Mouse (Mus musculus) cerebellum, adult 11-12 months (tissue): ENCODE measurements around the gene Nrbf2.

Experiments used
- DNase-seq: peaks from one replicate; pipeline ENCODE4 v3.0.0; 2022

The Nrbf2 gene

DNA sequence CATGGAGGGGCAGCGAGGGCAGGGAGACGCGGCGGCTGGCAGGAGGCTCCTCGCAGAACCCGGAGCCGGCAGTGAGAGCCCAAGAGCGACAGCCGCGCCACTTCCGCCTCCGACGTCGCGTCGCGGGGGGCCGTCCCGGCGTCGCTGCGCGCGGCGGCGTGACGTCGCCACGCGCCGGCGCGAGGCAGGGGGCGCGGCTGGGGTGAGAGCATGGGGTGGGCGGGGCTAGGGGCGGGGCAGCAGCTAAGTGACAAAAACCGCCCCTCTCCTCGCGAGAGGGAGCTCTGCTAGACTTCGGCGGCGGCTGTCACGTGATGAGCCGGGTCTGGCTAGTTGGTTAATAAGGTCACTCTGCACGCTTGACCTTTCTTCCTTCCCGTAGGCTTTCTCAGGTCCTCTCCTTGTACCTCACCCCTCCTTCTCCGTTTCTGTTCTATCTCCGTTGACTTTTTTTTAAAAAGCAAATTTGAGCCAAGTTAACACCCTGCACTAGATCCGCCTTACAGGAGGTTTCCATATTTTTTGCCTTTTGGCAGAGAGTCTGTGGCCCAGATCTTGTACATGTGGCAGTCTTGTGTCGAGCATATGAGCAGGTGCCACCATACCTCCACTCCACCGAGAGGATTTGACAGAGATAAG lies at the start of gene Nrbf2:
Gene Nrbf2, minus strand, starts transcription at position 130 of the 639 bp plus-strand sequence.
- DNase-seq, result peak; percentile 87

DNA sequence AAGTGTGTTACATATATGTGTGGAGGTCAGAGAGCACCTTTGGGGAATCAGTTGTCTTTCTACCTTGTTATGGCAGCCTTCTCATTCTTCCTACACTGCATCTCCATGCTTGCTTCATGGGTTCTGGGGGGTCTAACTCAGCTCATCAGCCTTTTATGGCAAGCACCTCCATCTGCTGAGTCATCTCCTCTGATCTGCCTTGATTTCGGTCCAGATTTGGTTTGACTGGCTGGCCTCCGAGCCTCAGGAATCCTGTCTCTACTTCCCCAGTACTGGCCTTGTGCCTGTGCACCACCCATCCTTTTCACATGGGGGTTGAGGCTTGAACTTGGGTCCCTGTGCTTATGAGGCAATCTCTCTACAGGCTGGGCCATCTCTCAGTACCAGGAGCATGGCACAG lies 45.5 kb upstream of the Nrbf2 start:
- DNase-seq, result no peak

DNA sequence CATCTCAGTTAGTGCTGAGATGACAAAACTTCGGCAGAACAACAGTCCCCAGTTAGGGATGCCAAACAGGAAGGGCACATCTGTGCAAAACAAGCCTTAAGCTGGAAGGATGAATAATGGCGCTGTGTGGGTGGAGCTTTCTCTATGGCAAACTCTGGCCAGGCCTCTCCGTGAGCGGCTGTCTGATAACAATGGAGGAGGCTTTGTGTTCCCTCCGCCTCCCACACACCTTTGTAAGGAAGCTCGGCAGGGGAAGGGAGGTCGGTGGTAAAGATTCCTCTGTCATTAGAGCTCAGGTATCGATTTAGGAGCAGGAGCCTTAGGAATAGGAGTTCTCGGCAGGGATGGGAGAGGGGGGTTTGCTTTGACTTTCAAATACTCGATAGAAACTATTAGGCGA lies 44.6 kb upstream of the Nrbf2 start:
- no peak for DNase-seq

DNA sequence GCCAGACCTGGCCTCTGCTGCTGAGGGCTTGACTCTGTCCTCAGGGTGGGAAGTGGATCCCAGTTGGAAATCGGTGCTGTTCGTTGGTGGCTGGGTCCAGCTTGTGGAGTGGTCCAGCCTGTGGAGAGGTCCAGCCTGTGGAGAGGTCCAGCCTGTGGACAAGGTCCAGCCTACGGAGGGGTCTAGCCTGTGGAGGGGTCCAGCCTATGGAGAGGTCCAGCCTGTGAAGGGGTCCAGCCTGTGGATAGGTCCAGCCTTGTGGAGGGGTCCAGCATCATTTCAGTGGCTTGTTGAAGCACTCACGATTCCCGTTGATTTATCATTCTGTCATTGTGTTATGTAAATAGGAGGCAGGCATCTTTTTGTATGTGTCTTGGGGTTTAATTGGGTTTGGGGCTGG lies 43.1 kb upstream of the Nrbf2 start:
- DNase-seq, result no peak

DNA sequence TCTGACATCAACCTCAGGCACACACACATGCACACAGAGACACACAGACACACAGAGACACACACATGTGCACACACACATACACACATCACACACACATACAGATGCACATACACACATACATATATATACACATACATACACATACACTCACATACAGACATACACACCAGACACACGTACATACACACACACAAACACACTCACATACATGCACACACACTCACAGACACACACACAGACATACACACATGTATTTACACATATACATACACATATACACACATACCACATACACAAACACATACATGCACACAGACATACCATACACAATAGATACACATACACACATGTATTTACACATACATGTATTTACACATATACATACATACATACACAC lies 38.9 kb upstream of the Nrbf2 start:
- no peak for DNase-seq

DNA sequence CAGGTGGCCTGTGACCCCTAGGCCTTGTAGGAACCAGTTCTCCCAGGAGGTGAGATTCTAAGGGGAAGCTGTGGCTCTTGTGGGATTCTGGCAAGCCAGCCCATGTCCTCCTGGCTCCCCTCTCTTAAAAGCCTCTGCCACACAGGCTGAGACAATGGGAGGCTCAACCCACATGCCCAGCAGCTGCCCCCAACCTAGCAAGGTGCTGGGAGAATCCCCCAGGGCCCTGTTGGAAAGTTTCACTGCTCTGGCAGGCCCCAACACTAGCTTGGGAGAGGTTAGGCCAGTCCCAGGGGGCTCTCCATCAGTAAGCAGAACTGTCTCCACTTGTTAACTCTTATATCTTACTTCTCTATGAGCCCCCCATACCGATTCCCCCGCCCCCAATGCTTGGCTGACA lies 36.3 kb upstream of the Nrbf2 start:
- no peak for DNase-seq

DNA sequence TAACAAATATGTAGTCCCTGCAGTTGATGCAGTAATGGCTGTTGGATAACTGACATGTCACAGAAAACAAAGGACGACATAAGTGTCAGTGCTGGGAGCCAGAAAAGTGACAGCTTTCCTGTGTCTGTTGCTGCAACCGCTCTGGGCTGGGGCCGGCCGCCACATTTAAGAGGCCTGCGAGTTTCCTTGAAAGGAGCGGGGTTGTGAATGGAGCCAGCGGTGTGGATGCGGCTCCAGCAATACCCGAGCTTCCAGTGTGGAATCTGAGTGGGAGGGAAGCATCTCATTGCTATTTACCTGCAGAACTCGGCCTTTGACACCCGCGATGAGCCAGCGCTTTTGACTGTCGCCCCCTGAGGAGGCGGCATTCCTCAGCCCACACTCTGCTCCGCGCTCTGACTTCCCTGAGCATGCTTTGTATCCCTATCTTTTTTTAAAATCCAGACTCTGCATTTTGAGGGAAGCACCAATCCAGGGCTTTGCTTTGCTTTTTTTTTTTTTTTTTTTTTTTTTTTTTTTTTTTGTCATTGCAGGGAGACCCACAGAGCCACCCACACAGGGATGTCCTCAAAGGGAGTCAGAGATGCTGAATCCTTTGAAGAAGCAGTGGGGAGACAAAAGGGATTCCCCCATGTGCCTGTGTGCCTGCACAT lies 35.2 kb upstream of the Nrbf2 start:
- DNase-seq, result no peak

DNA sequence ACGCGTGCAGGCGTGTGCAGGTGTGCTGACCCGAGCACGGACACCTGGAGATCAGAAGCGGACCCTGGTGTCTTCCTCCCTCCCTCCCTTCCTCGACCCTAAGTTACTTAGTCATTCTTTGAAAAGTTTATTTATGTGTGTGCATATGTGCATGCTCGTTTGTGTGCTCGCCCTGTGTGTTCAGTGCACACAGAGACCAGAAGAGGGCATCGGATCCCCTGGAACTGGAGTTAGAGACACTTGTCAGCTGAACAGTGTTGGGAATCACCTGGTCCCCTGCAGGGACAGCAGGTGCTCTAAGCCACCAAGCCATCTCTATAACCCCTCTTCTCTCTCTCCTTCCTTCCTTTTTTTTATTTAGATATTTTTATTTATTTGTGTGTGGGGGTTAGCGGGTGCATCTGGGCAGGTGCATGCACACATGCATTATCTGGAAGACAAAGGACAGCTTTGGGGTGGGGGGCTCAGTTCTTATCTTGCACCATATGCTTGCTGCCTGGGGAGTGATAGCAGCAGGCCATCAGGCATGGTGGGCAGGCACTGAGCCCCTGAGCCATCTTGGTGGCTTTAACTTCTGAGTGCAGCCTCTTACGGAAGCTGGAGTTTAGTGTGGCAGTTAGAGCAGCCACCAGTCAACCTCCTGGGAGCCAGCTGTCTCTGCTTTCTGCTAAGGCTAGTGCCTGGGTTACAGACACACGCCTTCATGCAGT lies 34.1 kb upstream of the Nrbf2 start:
- no peak for DNase-seq

DNA sequence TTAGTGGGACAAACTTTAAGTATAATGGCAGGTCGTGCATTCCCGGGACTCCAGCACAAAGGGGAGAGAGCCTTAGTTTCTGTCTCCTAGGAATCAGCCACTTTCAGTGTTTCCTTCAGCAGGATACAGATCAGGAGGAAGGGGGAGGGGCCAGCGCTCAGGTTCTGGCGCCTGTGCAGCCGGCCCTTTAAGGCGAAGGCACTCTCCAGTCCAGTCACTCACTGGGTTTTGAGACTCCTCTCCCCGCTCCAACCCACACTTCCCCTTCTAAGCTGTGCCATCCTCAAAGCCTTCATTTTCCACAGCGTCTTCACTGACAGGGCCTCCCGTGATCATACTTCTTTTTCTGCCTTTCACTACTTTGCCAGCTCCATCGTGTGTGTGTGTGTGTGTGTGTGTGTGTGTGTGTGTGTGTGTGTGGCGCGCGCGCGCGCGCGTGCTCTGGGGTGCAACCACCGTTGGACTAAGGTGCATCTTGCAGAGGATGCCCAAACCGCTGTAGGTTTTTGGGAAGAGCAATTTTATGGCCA lies 32.9 kb upstream of the Nrbf2 start:
- no peak for DNase-seq

DNA sequence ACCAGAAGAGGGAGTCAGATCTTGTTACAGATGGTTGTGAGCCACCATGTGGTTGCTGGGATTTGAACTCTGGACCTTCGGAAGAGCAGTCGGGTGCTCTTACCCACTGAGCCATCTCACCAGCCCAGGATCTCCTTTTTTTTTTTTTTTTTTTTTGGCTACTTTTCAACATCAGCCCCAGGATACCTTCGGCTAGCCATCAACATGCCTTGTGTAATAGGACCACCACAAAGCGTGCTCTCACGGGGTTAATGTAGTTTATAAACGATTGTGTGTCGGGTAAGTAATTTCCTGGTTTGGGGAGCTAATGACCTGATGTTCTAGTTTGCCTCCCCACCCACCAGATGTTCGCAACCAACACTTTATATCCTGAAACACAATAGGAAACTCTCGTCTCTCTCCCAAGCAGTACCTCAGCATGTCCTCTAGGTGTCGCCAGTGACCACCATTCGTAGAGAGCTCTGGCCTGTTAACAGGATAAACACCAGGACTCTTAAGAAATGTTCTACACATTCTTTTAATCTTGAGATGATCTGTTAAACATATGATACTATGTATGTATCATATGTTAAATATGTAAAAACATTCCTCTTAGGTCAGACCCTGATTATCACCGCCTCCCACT lies 29.8 kb upstream of the Nrbf2 start:
- no peak for DNase-seq

DNA sequence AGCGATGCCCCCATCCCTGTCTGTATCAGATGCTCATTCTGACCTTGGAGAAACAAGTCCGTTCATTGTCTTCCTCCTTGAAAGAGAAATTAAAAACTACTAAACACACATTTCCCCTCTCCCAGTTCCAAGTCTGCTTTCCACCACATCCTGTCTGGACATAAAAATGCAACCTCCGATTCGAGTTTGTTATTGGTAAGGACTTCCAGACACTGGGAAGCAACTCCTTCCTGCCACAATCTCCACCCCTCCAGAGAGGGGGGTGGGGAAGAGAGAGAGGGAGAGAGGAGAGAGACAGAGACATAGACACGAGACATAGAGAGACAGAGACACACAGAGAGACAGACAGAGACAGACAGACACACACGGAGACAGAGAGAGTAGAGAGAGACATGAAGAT lies 27.4 kb upstream of the Nrbf2 start:
- no peak for DNase-seq

DNA sequence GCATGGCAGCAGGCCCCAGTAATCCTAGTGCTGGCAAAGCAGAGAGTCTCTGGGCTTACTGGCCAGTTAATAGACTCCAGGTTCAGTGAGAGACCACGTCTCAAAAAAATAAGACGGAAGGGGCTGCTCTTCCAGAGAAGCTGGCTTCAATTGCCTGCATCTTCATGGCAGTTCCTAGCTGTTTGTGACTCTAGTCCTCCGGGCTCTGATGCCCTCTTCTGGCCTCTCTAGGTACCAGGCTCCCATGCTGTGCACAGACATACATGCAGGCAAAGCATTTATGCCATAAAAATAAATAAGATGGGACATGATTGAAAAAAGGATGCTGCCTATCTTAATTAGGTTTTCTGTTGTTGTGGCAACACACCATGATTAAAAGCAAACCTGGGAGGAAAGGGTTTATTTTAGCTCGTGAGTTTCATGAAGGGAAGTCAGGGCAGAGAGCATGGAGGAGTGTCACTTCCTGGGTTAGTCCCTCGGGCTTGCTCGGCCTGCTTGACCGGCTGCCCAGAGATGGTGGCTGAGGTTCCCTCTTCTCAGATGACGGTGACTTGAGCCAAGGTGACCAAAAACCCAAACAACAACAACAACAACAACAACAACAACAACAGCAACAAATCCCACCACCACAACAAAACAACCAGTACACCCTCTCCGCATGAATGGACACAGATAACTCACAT lies 26.3 kb upstream of the Nrbf2 start:
- DNase-seq, result no peak

DNA sequence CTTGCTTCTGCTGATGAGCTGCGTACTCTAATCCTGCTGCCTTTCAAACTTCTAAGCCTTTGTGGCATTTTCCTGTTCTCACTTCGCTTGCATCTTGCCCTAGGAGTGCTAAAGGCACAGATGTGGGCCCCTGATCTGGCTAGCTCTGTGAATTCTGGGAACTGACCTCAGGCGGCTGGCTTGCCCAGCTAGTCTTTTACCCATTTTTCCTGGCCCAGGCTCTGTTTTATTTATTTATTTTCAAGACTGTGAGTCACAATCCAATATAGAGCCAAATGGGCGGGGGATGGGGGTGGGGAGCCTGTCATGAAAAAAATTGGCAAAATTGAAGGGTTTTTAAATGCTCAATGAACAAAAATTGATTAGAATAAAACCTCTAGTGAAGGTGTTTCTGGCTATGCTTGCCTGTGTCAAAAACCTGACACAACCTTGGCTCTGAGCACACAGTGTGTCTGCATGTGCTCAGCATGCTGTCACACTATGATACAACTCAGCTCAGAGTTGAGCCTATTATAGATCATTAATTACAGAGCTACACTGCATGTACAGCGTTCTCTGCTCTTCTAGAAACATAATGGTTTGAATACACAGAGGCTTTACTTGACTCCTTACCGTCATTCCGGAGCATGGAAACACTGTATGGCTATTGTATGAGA lies 24.5 kb upstream of the Nrbf2 start:
- DNase-seq, result no peak

DNA sequence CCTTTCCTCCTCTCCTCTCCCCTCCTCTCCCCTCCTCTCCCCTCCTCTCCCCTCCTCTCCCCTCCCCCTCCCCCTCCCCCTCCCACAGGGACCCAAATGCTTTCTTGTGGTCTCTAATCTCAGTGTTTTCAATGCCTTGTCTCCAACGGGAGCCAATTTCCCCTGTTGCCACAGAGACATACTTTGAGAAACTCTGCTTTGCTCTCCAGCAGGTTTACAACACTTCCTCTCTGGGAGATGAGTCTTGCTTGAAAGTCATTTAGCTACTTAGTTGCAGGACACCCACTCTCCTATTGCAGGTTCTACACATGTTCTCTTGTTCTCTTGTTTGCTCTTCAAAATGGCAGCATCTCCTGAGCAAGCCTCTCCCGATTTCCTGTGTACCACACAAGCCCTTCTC lies 17.2 kb upstream of the Nrbf2 start:
- no peak for DNase-seq

DNA sequence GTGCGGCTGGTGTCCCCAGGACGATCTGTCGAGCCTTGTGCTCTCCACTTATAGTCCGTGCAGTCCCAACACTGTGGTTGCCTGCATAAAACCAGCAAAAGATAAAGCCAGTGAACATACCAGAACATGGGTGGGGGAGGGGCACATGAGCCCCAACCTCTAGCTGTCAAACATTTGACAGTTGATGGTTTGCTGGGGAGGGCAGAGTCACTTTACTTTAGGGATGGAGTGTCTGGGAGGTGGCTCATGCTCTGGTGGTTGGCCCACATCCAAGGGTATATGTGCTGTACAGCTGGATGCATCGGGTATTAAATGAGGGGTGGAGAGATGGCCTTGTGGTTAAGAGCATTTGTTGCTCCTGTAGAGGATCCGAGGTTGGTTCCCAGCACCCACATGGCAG lies 15.9 kb upstream of the Nrbf2 start:
- no peak for DNase-seq

DNA sequence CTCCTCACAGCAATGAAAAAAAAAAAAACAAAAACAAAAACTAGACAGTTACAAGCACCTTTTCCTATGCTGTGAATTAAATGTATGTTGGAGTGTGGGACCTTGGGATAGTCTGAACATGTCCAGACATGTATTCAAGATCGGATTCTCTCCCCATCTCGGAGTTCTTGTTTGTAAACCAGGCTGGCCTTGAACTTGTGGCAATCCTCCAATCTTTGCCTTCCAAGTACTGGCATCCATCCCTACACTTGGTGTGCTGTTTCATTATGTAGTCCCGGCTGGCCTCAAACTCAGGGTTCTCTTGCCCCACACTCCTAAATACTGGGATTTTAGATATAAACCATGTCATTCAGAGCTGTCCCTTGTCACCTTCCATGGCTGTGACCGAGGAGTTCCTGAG lies 14.2 kb upstream of the Nrbf2 start:
- no peak for DNase-seq

DNA sequence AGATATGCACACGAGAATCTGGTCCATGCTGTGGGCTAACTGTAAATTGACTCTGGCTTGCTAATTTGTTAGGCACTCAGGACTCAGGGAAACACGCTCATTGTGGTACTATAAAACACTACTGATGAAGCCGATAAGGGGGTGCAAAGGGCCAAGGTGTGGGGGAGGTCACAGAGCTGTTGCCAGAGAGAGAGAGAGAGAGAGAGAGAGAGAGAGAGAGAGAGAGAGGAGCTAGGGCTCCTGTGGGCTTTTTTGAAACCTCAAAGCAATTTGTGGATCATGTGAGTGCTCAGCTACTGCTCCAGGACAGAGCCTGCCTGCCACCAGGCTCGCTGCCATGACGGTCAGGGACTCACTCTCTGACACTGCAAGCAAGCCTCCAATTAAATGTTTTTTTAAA lies 13.8 kb upstream of the Nrbf2 start:
- no peak for DNase-seq

DNA sequence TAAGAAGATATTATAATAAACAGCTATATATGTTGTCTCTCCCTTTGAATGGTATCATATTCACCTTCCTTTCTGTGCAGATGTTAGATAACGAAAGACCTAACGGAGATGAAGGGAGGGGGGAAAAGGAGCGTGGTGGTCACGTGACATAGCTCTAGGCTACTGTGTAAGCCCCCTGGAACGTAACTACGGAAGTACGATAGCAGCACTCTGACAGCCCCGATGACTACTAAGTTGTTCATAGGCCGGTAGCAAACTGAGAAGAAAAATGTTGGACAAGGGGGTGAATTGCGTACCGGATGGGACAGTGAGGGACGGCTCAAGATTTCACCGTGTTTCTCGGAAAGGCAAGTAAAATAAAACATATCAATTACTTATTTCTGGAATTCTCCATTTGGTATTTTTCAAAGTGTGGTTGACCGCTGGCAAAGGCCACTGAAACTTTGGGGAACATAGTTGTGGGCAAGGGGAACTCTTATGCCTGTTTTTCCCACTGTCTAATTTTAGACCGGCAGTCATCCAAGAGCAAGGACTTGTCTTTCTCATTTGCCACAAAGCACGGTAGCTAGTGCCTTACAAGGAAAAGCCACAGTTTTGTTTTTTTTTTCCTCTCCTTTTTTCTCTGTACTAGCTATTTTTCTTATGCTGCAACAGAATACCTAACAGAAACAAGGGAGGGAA lies 12.2 kb upstream of the Nrbf2 start:
- no peak for DNase-seq

DNA sequence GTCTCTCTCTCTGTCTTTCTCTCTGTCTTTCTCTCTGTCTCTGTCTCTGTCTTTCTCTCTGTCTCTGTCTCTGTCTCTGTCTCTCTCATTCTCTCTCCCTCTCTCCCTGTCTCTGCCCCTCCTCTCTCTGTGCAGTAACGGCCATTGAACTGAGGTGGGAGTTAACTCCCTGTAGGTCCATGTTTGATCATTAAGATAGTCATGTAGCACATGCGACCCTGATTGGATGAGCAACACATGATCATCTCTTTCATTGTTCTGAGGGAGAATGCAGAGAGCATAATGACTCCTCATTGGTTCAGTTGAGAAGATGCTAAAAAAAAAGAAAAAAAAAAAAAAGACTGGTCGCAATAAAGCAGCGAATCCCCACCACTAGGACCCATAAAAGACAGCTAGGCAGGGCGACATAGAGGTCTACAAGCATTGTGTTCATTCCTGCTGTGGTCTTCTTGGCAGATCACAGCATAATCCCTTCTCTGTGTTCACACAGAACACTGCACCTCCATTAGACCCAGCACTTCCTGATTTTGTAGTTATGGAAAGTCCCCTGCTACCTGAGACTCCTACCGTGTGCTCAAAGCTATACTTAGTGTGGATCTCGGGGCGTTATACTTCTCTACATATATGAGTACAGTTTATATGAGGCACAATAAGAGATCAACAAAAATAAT lies 11.5 kb upstream of the Nrbf2 start:
- DNase-seq, result no peak

DNA sequence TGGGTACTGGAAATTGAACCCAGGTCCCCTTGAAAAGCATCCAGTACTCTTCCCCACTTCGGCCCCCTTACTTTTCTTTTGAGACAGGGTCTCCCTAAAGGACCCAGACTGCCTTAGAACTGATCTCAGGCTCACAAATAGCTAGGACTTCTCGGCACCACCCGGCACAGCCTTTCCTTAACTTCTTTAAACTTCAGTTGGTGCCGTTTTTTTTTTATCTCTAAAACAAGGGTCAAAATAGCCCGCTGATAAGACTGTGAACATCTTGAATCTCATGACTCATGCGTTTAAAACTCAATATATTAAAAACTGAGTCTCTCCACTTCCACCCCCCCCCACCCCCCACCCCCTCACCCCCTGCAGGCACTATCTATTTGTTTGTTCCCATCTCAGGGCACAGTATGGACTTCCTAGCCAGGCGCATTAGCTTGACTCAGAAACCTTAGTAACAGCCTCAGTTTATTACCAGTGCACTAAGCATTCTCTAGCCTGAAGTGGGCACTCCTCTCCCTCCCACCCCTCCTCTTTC lies 10.9 kb upstream of the Nrbf2 start:
- no peak for DNase-seq

DNA sequence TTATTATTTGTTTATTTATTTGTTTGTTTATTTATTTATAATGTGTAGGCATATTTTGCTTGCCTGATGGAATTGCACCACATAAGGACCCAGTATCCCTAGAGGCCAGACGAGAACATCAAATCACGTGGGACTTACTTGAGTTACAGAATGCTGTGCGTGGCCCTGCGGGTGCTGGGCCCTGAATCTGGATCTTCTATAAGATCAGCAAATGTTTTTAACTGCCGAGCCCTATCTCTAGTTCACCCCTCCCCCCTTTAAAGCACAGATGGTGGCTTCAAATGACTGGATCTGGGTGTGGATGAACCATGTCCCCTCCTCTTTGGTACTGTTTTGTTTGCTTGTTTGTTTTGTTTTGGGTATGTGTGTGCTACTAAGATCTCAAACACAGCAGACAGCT lies 10.2 kb upstream of the Nrbf2 start:
- no peak for DNase-seq
